Mouse (Mus musculus): ENCODE results near the gene 1700008P02Rik. TPM values are rescaled to one million over a fixed set of nuclear protein-coding genes. Genes with fewer than 3 reads are reported as not detected.

The 1700008P02Rik gene
- not detected for polyA plus RNA-seq (2014; fragmentation: Illumina TruSeq; extraction: RNeasy Lipid Tissue Mini Kit (QIAGEN cat#74804); ENCODE audit: low read depth, low replicate concordance)

GRCm38 (mm10) chr3:6620343-6620742 is at the start of gene 1700008P02Rik:
Gene 1700008P02Rik, minus strand, starts transcription at chr3:6620443.

